Mouse (Mus musculus) liver, embryonic 12.5 days (tissue): ENCODE results near the gene Ddx39b. TPM values are rescaled to one million over a fixed set of nuclear protein-coding genes. Genes with fewer than 3 reads are reported as not detected.

Experiments used
- ATAC-seq: fragments of 200-750 bp; cut with Nextera tagmentation; 2 replicates; pipeline ENCODE4 v1.8.0; 2017; ENCODE audit warnings: moderate number of reproducible peaks, mild to moderate bottlenecking, moderate library complexity
- H3K27ac ChIP-seq: fragments of 300-500 bp; sonication (generic); 2 replicates; pipeline ENCODE4 v1.5.1; 2016; ENCODE audit warnings: mild to moderate bottlenecking
- H3K27me3 ChIP-seq: fragments of 300-500 bp; sonication (generic); replicated peaks from 2 replicates; pipeline ENCODE4 v1.6.1; 2016; ENCODE audit warnings: mild to moderate bottlenecking, moderate library complexity
- H3K36me3 ChIP-seq: fragments of 300-500 bp; sonication (generic); 2 replicates; pipeline ENCODE4 v1.6.1; 2016; ENCODE audit warnings: mild to moderate bottlenecking, moderate library complexity
- H3K4me1 ChIP-seq: fragments of 300-500 bp; sonication (generic); 2 replicates; pipeline ENCODE4 v1.6.1; 2016
- H3K4me2 ChIP-seq: fragments of 300-500 bp; sonication (generic); 2 replicates; pipeline ENCODE4 v1.6.1; 2016; ENCODE audit warnings: mild to moderate bottlenecking, moderate library complexity
- H3K4me3 ChIP-seq: fragments of 300-500 bp; sonication (generic); 2 replicates; pipeline ENCODE4 v1.5.1; 2016; ENCODE audit warnings: mild to moderate bottlenecking, moderate library complexity
- H3K9ac ChIP-seq: fragments of 300-500 bp; sonication (generic); 2 replicates; pipeline ENCODE4 v1.6.1; 2016; ENCODE audit warnings: mild to moderate bottlenecking, moderate library complexity
- H3K9me3 ChIP-seq: fragments of 300-500 bp; sonication (generic); replicated peaks from 2 replicates; pipeline ENCODE4 v1.6.1; 2016; ENCODE audit warnings: mild to moderate bottlenecking, moderate library complexity
- WGBS: fragments of 180-500 bp; shearing (Covaris S2); methylation state at CpG from one replicate; pipeline ENCODE4 v1.1.7; 2016; ENCODE audit not compliant: insufficient replicate concordance; 5-methylcytosine and 5-hydroxymethylcytosine counted together
- polyA plus RNA-seq: library from polyadenylated mRNA; unstranded; fragments of >200 nt; fragmentation: Nextera tagmentation; extraction: Ambion mirVana; gene quantifications from 2 replicates; pipeline ENCODE4 v1.2.1, GENCODE M21; 2016

The Ddx39b gene
- polyA plus RNA-seq, 1 experiment from 2014 or later, result 267 TPM

DNA sequence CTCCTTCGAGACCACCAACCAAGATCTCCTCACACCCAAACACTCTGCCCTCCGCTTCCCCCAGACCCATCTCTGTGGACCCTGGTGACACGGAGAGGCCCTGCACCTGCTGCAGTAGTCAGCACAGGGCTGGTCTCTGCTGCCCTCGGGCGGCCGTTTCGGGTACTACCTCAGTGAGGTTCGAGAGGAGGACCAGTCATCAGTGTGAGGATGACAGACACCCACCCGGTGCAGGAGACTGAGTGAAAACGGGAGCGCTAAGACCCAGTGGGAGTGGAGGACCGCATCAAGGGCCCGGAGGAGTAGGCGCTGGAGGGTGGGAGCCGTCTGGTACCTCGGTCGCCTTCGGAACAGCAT, 5.2 kb upstream of the Ddx39b start:
- peak overlapping the region; percentile 90 for H3K27ac ChIP-seq
- H3K4me2 ChIP-seq, result peak overlapping the region; percentile 96
- H3K27me3 ChIP-seq, result no peaks in the 10 kb centered on the region
- peak overlapping the region; percentile 77 for H3K4me3 ChIP-seq
- peak overlapping the region; percentile 90 for H3K9ac ChIP-seq
- H3K36me3 ChIP-seq, result peaks cover 15% of the 10 kb centered on the region
- peak; percentile 74 for ATAC-seq
- H3K4me1 ChIP-seq, result peaks cover 65% of the 10 kb centered on the region
- no peaks in the 10 kb centered on the region for H3K9me3 ChIP-seq
- WGBS, result 1% methylated on average over 18 of the region's 18 CpGs

- Histone ChIP-seq H3K36me3 (peaks cover 14% of the 10 kb centered on the region; the same call in 1 of the 2 replicates), H3K4me1 (peaks cover 58% of the 10 kb centered on the region), H3K27me3 (no peaks in the 10 kb centered on the region), H3K4me3 (no peak overlapping the region), H3K9ac (0 out of 2 replicates have a peak overlapping the region, but pooled peaks have one; percentile 90), H3K4me2 (no peak overlapping the region), H3K27ac (no peak overlapping the region), H3K9me3 (no peaks in the 10 kb centered on the region)
- no peak for ATAC-seq
- 75% methylated on average over 9 of the region's 9 CpGs for WGBS
Measured at GRCm38 (mm10) chr17:35236996-35237395, 4.5 kb upstream of the Ddx39b start.

- H3K9me3 ChIP-seq, result no peaks in the 10 kb centered on the region
- ATAC-seq, result no peak
- no peak overlapping the region for H3K9ac ChIP-seq
- H3K4me2 ChIP-seq, result no peak overlapping the region
- peaks cover 14% of the 10 kb centered on the region; the same call in 1 of the 2 replicates for H3K36me3 ChIP-seq
- WGBS, result 88% methylated on average over 12 of the region's 12 CpGs
- H3K27me3 ChIP-seq, result no peaks in the 10 kb centered on the region
- H3K4me1 ChIP-seq, result peaks cover 53% of the 10 kb centered on the region
- H3K27ac ChIP-seq, result no peak overlapping the region
- no peak overlapping the region for H3K4me3 ChIP-seq
Measured at GRCm38 (mm10) chr17:35237504-35237903, 4.0 kb upstream of the Ddx39b start.

DNA sequence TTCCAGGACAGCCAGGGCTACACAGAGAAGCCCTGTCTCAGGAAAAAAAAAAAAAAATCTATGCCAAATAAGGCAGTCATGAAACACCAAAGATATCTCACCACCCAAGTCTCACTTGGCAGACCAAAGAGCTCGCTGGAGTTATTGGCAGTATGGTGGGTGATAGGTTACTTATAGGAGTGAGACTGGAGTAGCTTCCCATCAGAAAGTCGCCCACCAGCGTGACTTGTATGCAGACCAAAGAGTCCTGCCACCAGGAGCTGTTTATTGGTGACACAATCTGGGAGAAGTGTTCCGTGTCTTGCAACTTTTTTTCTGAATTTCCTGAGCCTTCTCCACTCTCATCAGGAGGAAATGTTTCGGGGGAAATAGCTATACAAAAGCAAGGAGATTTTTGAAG, 1.8 kb upstream of the Ddx39b start:
- Histone ChIP-seq H3K4me3 (no peak overlapping the region), H3K36me3 (peaks cover 18% of the 10 kb centered on the region), H3K4me2 (no peak overlapping the region), H3K9ac (0 out of 2 replicates have a peak overlapping the region, but pooled peaks have one; percentile 95), H3K27me3 (no peaks in the 10 kb centered on the region), H3K4me1 (peaks cover 50% of the 10 kb centered on the region), H3K27ac (0 out of 2 replicates have a peak overlapping the region, but pooled peaks have one; percentile 94), H3K9me3 (no peaks in the 10 kb centered on the region)
- no peak for ATAC-seq
- 62% methylated on average over 5 of the region's 5 CpGs for WGBS

DNA sequence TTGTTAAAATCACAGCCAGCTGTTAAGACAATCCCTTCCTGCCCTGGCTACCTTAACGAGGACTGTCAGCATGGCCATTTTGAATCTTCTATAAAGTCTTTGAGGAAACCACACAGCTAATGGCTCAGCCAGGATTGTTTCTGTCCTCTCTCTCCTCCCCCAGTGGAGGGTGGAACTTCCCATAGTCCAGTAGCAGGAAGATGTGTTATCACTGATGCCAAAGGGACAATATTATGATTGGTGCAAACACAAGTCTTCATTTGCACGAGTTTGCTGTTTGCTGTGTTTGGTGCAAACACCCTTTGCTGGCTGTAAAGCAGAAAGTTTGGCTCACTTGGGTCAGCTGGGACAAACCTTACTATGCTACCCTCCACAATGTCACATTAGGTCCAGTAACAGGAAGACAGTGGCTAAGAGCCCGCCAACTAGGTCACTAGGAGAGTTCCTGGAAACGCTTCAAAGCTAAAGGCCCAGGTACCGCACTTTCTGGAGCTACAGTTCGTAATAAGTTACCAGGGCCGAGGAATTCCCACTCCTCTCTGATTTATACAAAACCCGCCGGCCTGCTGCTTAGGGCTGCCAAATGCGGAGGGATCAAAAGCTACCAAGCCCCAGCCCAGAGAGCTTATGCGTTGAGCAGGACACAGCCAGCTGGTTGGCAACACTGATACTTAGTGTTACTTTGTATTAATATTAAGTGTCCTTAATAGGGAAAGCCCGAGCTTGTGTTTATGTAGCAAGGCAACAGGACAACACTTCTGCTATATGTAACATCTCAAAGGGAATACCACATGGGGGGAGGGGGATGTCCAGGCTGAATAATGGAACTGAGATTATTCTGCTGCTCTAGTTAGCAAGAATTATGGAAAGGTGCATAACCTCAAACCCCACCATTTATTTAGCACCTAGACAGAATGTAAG, 902 bp upstream of the Ddx39b start:
- no peak for ATAC-seq
- H3K9ac ChIP-seq, result peak overlapping the region; percentile 95
- H3K27me3 ChIP-seq, result no peaks in the 10 kb centered on the region
- H3K4me3 ChIP-seq, result peak overlapping the region; percentile 88
- H3K36me3 ChIP-seq, result peaks cover 27% of the 10 kb centered on the region
- peak overlapping the region; percentile 94 for H3K27ac ChIP-seq
- no peaks in the 10 kb centered on the region for H3K9me3 ChIP-seq
- H3K4me2 ChIP-seq, result peak overlapping the region; percentile 91
- 31% methylated on average over 12 of the region's 12 CpGs for WGBS
- peaks cover 54% of the 10 kb centered on the region for H3K4me1 ChIP-seq

DNA sequence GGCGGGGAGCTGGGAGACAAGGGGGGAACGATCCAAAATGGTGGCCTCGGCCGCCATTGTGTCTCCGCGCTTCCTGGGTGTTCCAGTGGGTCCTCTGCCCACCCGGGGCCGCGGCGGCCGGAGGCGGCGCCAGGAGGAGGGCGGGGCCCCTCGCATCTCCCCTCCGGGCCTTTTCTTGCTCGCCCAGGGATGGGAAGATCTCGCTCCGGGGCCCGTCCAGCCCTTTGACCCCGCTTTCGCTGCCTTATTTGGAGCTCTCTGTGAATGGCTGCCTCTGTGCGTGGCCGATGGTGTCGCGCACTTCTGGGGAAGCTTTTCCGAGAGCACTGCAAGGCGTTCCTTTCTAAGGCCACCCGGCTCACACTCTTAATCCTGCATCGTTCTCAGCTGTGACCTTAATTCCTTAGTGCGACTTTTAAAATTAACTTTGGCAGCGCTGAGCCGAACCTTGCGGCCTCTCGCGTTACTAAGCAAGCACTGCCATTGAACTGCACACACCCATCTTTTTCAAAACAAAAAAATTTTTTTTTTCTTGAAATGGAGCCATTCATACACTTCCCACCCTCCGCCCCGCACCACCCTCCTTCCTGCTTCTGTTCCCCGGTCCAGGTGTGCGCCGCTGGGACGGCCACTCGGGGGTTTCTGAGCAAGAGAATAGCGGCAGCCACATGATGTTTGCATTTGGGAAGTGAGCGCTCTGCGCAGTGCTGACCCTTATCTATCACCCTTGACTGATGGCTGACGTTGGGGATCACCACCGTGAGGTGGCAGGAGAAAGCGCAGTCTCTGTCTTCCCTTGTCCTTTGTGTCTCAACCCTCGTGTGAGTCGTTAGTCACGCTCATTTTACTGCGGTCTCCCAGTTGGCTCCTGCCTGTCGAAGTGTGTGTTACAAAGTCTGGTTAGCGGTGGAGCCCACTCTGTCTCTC, 732 bp downstream of the Ddx39b start:
- peak; percentile 56 for ATAC-seq
- peaks cover 60% of the 10 kb centered on the region for H3K4me1 ChIP-seq
- H3K9me3 ChIP-seq, result no peaks in the 10 kb centered on the region
- H3K4me3 ChIP-seq, result peak overlapping the region; percentile 88
- peak overlapping the region; percentile 95 for H3K9ac ChIP-seq
- peak overlapping the region; percentile 94 for H3K27ac ChIP-seq
- H3K36me3 ChIP-seq, result peaks cover 43% of the 10 kb centered on the region
- peak overlapping the region; percentile 91 for H3K4me2 ChIP-seq
- no peaks in the 10 kb centered on the region for H3K27me3 ChIP-seq
- under 1% methylated on average over 55 of the region's 55 CpGs for WGBS

DNA sequence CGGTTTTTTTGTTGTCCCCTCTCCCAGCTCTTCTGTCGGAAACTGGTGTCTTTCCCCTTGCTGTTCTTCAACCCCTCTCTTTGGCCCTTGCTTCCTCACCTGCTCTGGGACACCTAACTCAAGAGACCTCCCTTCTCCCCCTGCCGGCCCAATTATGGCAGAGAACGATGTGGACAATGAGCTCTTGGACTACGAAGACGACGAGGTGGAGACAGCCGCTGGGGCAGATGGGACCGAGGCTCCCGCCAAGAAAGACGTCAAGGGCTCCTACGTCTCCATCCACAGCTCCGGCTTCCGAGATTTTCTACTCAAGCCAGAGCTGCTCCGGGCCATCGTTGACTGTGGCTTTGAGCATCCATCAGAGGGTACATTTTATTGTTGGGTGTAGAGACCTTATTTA, 1.5 kb downstream of the Ddx39b start:
- Histone ChIP-seq H3K4me2 (peak overlapping the region; percentile 91), H3K9me3 (no peaks in the 10 kb centered on the region), H3K4me1 (peaks cover 60% of the 10 kb centered on the region), H3K27me3 (no peaks in the 10 kb centered on the region), H3K27ac (peak overlapping the region; percentile 94), H3K9ac (peak overlapping the region; percentile 95), H3K36me3 (peaks cover 51% of the 10 kb centered on the region), H3K4me3 (peak overlapping the region; percentile 88)
- WGBS, result 10% methylated on average over 16 of the region's 16 CpGs
- no peak for ATAC-seq

DNA sequence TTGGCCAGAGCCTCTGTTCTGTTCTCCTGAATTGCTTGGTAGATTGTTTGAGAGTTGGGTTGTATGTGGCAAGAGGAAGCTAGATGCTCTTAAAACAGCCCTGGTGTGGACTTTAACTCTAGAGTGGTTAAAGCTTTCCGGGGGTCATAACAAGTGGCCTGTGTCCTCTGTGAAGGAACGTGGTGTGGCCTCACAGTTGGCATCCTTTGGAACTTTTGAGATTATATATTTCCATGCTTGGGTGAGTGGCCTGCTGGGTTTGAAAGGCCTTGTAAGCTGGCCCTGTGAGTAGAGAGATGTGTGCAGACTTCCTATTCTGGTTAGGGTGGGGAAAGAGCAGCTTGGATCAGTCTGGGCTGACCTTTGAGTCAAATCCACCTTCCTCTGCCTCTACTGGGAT, 3.5 kb downstream of the Ddx39b start:
- Histone ChIP-seq H3K4me3 (peak overlapping the region; percentile 88), H3K4me2 (peak overlapping the region; percentile 91), H3K4me1 (peaks cover 56% of the 10 kb centered on the region), H3K36me3 (peaks cover 71% of the 10 kb centered on the region), H3K9ac (peak overlapping the region; percentile 95; the same call in 1 of the 2 replicates), H3K9me3 (no peaks in the 10 kb centered on the region), H3K27me3 (no peaks in the 10 kb centered on the region), H3K27ac (no peak overlapping the region)
- no peak for ATAC-seq
- 70% methylated on average over 2 of the region's 2 CpGs for WGBS

DNA sequence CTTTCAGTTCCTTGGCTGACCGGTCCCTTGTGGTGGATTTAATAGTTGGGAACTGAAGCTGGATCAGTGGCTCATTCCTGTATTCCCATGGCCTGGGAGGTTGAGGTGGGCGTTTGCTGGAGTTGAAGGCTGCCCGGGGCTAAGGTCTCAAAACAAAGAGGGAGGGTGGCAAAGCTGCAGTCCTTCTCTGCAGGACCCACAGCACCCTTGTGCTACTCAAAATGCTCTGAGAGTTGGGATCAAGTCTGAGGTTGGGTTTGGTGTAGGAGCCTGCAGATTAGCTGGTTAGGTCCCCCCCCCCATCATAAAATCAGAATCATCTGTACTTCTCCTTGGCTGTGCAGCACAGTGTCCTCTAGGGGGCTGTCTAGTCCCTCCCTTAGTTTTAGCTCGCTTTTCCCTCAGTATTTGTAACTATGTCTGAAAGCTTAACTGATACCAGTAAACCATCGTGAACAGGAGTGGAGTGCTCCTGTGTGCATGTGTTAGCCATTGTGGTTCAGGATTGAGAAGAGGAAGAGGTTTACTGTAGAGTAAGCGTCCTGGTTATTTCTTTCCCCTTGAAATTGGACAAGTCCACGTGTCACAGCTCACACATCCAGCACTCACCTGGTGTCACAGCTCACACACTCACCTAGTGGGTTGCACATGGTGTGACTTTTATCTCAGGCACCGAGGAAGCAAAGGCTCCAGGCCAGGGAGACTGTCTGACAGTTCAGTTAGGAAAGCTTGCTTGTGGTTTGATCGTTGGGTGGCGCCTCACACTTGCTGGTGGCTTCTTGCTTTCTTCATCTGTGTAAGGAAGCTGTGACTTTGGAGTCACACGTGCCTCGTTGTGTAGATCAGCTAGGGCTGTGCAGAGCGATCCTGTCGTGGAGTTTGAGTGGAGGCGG, 4.4 kb downstream of the Ddx39b start:
- ATAC-seq, result no peak
- H3K4me2 ChIP-seq, result peak overlapping the region; percentile 91; the same call in 1 of the 2 replicates
- WGBS, result 78% methylated on average over 15 of the region's 15 CpGs
- no peaks in the 10 kb centered on the region for H3K9me3 ChIP-seq
- 0 out of 2 replicates have a peak overlapping the region, but pooled peaks have one; percentile 6 for H3K27ac ChIP-seq
- peaks cover 46% of the 10 kb centered on the region for H3K4me1 ChIP-seq
- no peaks in the 10 kb centered on the region for H3K27me3 ChIP-seq
- no peak overlapping the region for H3K4me3 ChIP-seq
- peaks cover 80% of the 10 kb centered on the region for H3K36me3 ChIP-seq
- no peak overlapping the region; the same call in 1 of the 2 replicates for H3K9ac ChIP-seq

- no peak for ATAC-seq
- H3K4me3 ChIP-seq, result no peak overlapping the region
- H3K27me3 ChIP-seq, result no peaks in the 10 kb centered on the region
- H3K27ac ChIP-seq, result no peak overlapping the region
- peaks cover 44% of the 10 kb centered on the region for H3K4me1 ChIP-seq
- H3K36me3 ChIP-seq, result peaks cover 91% of the 10 kb centered on the region
- H3K9ac ChIP-seq, result no peak overlapping the region
- WGBS, result 77% methylated on average over 7 of the region's 7 CpGs
- H3K9me3 ChIP-seq, result no peaks in the 10 kb centered on the region
- no peak overlapping the region for H3K4me2 ChIP-seq
Measured at GRCm38 (mm10) chr17:35247144-35247543, 5.6 kb downstream of the Ddx39b start.

- no peak overlapping the region for H3K9ac ChIP-seq
- H3K4me2 ChIP-seq, result no peak overlapping the region
- WGBS, result 89% methylated on average over 14 of the region's 14 CpGs
- no peaks in the 10 kb centered on the region for H3K9me3 ChIP-seq
- peaks cover 32% of the 10 kb centered on the region for H3K4me1 ChIP-seq
- peaks cover 99% of the 10 kb centered on the region for H3K36me3 ChIP-seq
- H3K4me3 ChIP-seq, result no peak overlapping the region
- no peak for ATAC-seq
- no peaks in the 10 kb centered on the region for H3K27me3 ChIP-seq
- H3K27ac ChIP-seq, result no peak overlapping the region
Measured at GRCm38 (mm10) chr17:35248986-35249385, 7.4 kb downstream of the Ddx39b start.
